Mouse (Mus musculus) kidney, embryonic 15.5 days (tissue): ENCODE data around the gene Ppp1r21. TPM values are rescaled to one million over a fixed set of nuclear protein-coding genes. Genes with fewer than 3 reads are reported as not detected.

Source experiments
- ATAC-seq: fragments of 200-750 bp; cut with Nextera tagmentation; replicated peaks from 2 replicates; pipeline ENCODE4 v1.8.0; 2017; ENCODE audit warnings: moderate TSS enrichment; ENCODE audit not compliant: low FRiP score
- H3K27ac ChIP-seq: fragments of 300-500 bp; sonication (generic); 2 replicates; pipeline ENCODE4 v1.5.1; 2015; ENCODE audit warnings: mild to moderate bottlenecking, inconsistent platforms
- H3K27me3 ChIP-seq: fragments of 300-500 bp; sonication (generic); 2 replicates; pipeline ENCODE4 v1.6.1; 2015; ENCODE audit warnings: inconsistent platforms
- H3K36me3 ChIP-seq: fragments of 300-500 bp; sonication (generic); 2 replicates; pipeline ENCODE4 v1.6.1; 2015; ENCODE audit warnings: inconsistent platforms
- H3K4me1 ChIP-seq: fragments of 300-500 bp; sonication (generic); 2 replicates; pipeline ENCODE4 v1.6.1; 2015; ENCODE audit warnings: inconsistent platforms
- H3K4me2 ChIP-seq: fragments of 300-500 bp; sonication (generic); 2 replicates; pipeline ENCODE4 v1.6.1; 2015; ENCODE audit warnings: moderate library complexity, mild to moderate bottlenecking, inconsistent platforms
- H3K4me3 ChIP-seq: fragments of 300-500 bp; sonication (generic); replicated peaks from 2 replicates; pipeline ENCODE4 v1.5.1; 2015; ENCODE audit warnings: mild to moderate bottlenecking, inconsistent platforms
- H3K9ac ChIP-seq: fragments of 300-500 bp; sonication (generic); 2 replicates; pipeline ENCODE4 v1.6.1; 2015; ENCODE audit warnings: mild to moderate bottlenecking, inconsistent platforms
- H3K9me3 ChIP-seq: fragments of 300-500 bp; sonication (generic); replicated peaks from 2 replicates; pipeline ENCODE4 v1.6.1; 2016; ENCODE audit warnings: inconsistent platforms
- WGBS: fragments of 180-500 bp; shearing (Covaris S2); methylation state at CpG from one replicate; pipeline ENCODE4 v1.1.7; 2015; ENCODE audit warnings: mixed read lengths; 5-methylcytosine and 5-hydroxymethylcytosine counted together
- polyA plus RNA-seq: library from polyadenylated mRNA; unstranded; fragments of >200 nt; fragmentation: Nextera tagmentation; extraction: Ambion mirVana; gene quantifications from 2 replicates; pipeline ENCODE4 v1.2.1, GENCODE M21; 2015

The Ppp1r21 gene
- polyA plus RNA-seq, 1 experiment from 2014 or later = 26.8 TPM

GRCm38 (mm10) chr17:88582999-88583398 lies 53.1 kb downstream of the Ppp1r21 start:
- 76% methylated on average over 11 of the region's 11 CpGs for WGBS
- ATAC-seq = no peak; the same call in 1 of the 2 replicates

GRCm38 (mm10) chr17:88583411-88583810 lies 53.5 kb downstream of the Ppp1r21 start:
- no peak overlapping the region for H3K4me3 ChIP-seq
- H3K9me3 ChIP-seq = no peaks in the 10 kb centered on the region
- no peak for ATAC-seq
- no peak overlapping the region for H3K9ac ChIP-seq
- H3K27ac ChIP-seq = no peak overlapping the region
- no peak overlapping the region for H3K4me2 ChIP-seq
- H3K4me1 ChIP-seq = no peaks in the 10 kb centered on the region
- H3K27me3 ChIP-seq = no peaks in the 10 kb centered on the region
- H3K36me3 ChIP-seq = peaks cover 85% of the 10 kb centered on the region
- 55% methylated on average over 8 of the region's 8 CpGs for WGBS

More at GRCm38 (mm10) chr17:88582999-88583398, 53.1 kb downstream of the Ppp1r21 start:
- H3K4me2 ChIP-seq = no peak overlapping the region
- H3K4me1 ChIP-seq = no peaks in the 10 kb centered on the region
- H3K36me3 ChIP-seq = peaks cover 85% of the 10 kb centered on the region
- H3K27me3 ChIP-seq = no peaks in the 10 kb centered on the region
- H3K27ac ChIP-seq = no peak overlapping the region
- no peaks in the 10 kb centered on the region for H3K9me3 ChIP-seq
- no peak overlapping the region for H3K9ac ChIP-seq
- no peak overlapping the region for H3K4me3 ChIP-seq

GRCm38 (mm10) chr17:88587371-88587770 lies 57.5 kb downstream of the Ppp1r21 start:
- no peak overlapping the region for H3K4me3 ChIP-seq
- H3K27me3 ChIP-seq = no peaks in the 10 kb centered on the region
- no peak for ATAC-seq
- H3K27ac ChIP-seq = no peak overlapping the region
- H3K4me1 ChIP-seq = no peaks in the 10 kb centered on the region
- H3K36me3 ChIP-seq = peaks cover 76% of the 10 kb centered on the region
- H3K4me2 ChIP-seq = no peak overlapping the region
- 82% methylated on average over 15 of the region's 15 CpGs for WGBS
- no peaks in the 10 kb centered on the region for H3K9me3 ChIP-seq
- no peak overlapping the region for H3K9ac ChIP-seq

GRCm38 (mm10) chr17:88588228-88588627 lies 58.3 kb downstream of the Ppp1r21 start:
- peaks cover 69% of the 10 kb centered on the region for H3K36me3 ChIP-seq
- no peaks in the 10 kb centered on the region for H3K9me3 ChIP-seq
- no peak overlapping the region for H3K9ac ChIP-seq
- H3K4me3 ChIP-seq = no peak overlapping the region
- no peak overlapping the region for H3K27ac ChIP-seq
- no peak for ATAC-seq
- no peaks in the 10 kb centered on the region for H3K27me3 ChIP-seq
- H3K4me1 ChIP-seq = no peaks in the 10 kb centered on the region
- H3K4me2 ChIP-seq = no peak overlapping the region
- 89% methylated on average over 8 of the region's 8 CpGs for WGBS

GRCm38 (mm10) chr17:88590251-88590650 lies 60.3 kb downstream of the Ppp1r21 start:
- Histone ChIP-seq H3K27me3 (no peaks in the 10 kb centered on the region), H3K27ac (no peak overlapping the region), H3K4me2 (no peak overlapping the region), H3K36me3 (peaks cover 48% of the 10 kb centered on the region), H3K4me3 (no peak overlapping the region), H3K4me1 (no peaks in the 10 kb centered on the region), H3K9me3 (no peaks in the 10 kb centered on the region), H3K9ac (no peak overlapping the region)
- ATAC-seq = no peak
- 82% methylated on average over 6 of the region's 6 CpGs for WGBS

- Histone ChIP-seq H3K27me3 (no peaks in the 10 kb centered on the region), H3K9me3 (no peaks in the 10 kb centered on the region), H3K36me3 (0 out of 2 replicates have a peak, but pooled peaks cover 5% of the 10 kb centered on the region), H3K4me1 (peaks cover 31% of the 10 kb centered on the region), H3K9ac (no peak overlapping the region), H3K27ac (no peak overlapping the region), H3K4me3 (no peak overlapping the region), H3K4me2 (no peak overlapping the region)
- ATAC-seq = no peak
- WGBS = 79% methylated on average over 4 of the region's 4 CpGs
Measured at GRCm38 (mm10) chr17:88595071-88595470, 65.2 kb downstream of the Ppp1r21 start.

GRCm38 (mm10) chr17:88596068-88596467 lies 66.2 kb downstream of the Ppp1r21 start:
- ATAC-seq = no peak
- H3K27me3 ChIP-seq = no peaks in the 10 kb centered on the region
- H3K9me3 ChIP-seq = no peaks in the 10 kb centered on the region
- peaks cover 36% of the 10 kb centered on the region for H3K4me1 ChIP-seq
- no peak overlapping the region for H3K4me3 ChIP-seq
- H3K36me3 ChIP-seq = no peaks in the 10 kb centered on the region
- WGBS = 73% methylated on average over 4 of the region's 4 CpGs
- H3K9ac ChIP-seq = no peak overlapping the region
- H3K4me2 ChIP-seq = 0 out of 2 replicates have a peak overlapping the region, but pooled peaks have one; percentile 86
- no peak overlapping the region for H3K27ac ChIP-seq

GRCm38 (mm10) chr17:88596544-88597221 lies 66.8 kb downstream of the Ppp1r21 start:
- H3K4me1 ChIP-seq = peaks cover 36% of the 10 kb centered on the region
- peak overlapping the region; percentile 63 for H3K4me3 ChIP-seq
- H3K27me3 ChIP-seq = no peaks in the 10 kb centered on the region
- ATAC-seq = no peak; the same call in 1 of the 2 replicates
- peak overlapping the region; percentile 93 for H3K27ac ChIP-seq
- H3K9me3 ChIP-seq = no peaks in the 10 kb centered on the region
- no peaks in the 10 kb centered on the region for H3K36me3 ChIP-seq
- WGBS = 29% methylated on average over 16 of the region's 16 CpGs
- H3K9ac ChIP-seq = 0 out of 2 replicates have a peak overlapping the region, but pooled peaks have one; percentile 63
- peak overlapping the region; percentile 86 for H3K4me2 ChIP-seq

GRCm38 (mm10) chr17:88597222-88598055 lies 67.5 kb downstream of the Ppp1r21 start, which contains the start of gene Ston1:
Gene Ston1, plus strand, starts transcription at chr17:88597684.
- Histone ChIP-seq H3K9ac (peak within 1 kb of the TSS; percentile 63), H3K4me1 (peaks cover 36% of the 10 kb centered on the region), H3K4me3 (peak within 1 kb of the TSS; percentile 63), H3K27me3 (no peaks in the 10 kb centered on the region), H3K4me2 (peak within 1 kb of the TSS; percentile 86), H3K27ac (peak within 1 kb of the TSS; percentile 93), H3K9me3 (no peaks in the 10 kb centered on the region), H3K36me3 (no peaks in the 10 kb centered on the region)
- under 1% methylated on average over 39 of the region's 41 CpGs for WGBS
- ATAC-seq = peak; percentile 92

GRCm38 (mm10) chr17:88598056-88598420 lies 68.1 kb downstream of the Ppp1r21 start:
- Histone ChIP-seq H3K4me2 (peak overlapping the region; percentile 86), H3K27me3 (no peaks in the 10 kb centered on the region), H3K4me3 (peak overlapping the region; percentile 63), H3K9ac (peak overlapping the region; percentile 63), H3K4me1 (peaks cover 36% of the 10 kb centered on the region), H3K27ac (peak overlapping the region; percentile 93), H3K36me3 (no peaks in the 10 kb centered on the region), H3K9me3 (no peaks in the 10 kb centered on the region)
- ATAC-seq = no peak; the same call in 1 of the 2 replicates
- WGBS = 4% methylated on average over 5 of the region's 5 CpGs

- 22% methylated on average over 14 of the region's 14 CpGs for WGBS
- peak overlapping the region; percentile 86 for H3K4me2 ChIP-seq
- no peak for ATAC-seq
Measured at GRCm38 (mm10) chr17:88598570-88599368, 68.9 kb downstream of the Ppp1r21 start.

More at GRCm38 (mm10) chr17:88598570-88599368, 68.9 kb downstream of the Ppp1r21 start:
- Histone ChIP-seq H3K27ac (peak overlapping the region; percentile 30), H3K27me3 (no peaks in the 10 kb centered on the region), H3K4me1 (peaks cover 36% of the 10 kb centered on the region), H3K36me3 (0 out of 2 replicates have a peak, but pooled peaks cover 2% of the 10 kb centered on the region), H3K9me3 (no peaks in the 10 kb centered on the region), H3K9ac (0 out of 2 replicates have a peak overlapping the region, but pooled peaks have one; percentile 63), H3K4me3 (peak overlapping the region; percentile 63)
